Mouse (Mus musculus): ENCODE measurements around the gene Slc4a1ap.

- TF ChIP-seq GATA1 (IDR thresholded peaks at IDR 0.05; ENCODE audit: borderline replicate concordance, low read length) (no peak), CTCF (IDR thresholded peaks at IDR 0.05; ENCODE audit: low read depth, low read length) (peak; percentile 92), TAL1 (conservative IDR thresholded peaks at IDR 0.05; ENCODE audit: low read depth, low read length) (no peak)
These were observed 36.7 kb downstream of the Slc4a1ap start for GRCm38 (mm10) chr5:31563496-31563895.
